Mouse (Mus musculus) heart, embryonic 16.5 days (tissue): Measurements from ENCODE around the gene Siah1a. TPM values are rescaled to one million over a fixed set of nuclear protein-coding genes. Genes with fewer than 3 reads are reported as not detected.

ENCODE experiments used
- ATAC-seq: fragments of 200-750 bp; cut with Nextera tagmentation; replicated peaks from 2 replicates; pipeline ENCODE4 v1.8.0; 2017; ENCODE audit warnings: moderate number of reproducible peaks; ENCODE audit not compliant: insufficient read depth, low FRiP score; ENCODE audit errors: extremely low read depth
- H3K27ac ChIP-seq: fragments of 300-500 bp; sonication (generic); 2 replicates; pipeline ENCODE4 v1.5.1; 2014; ENCODE audit warnings: mild to moderate bottlenecking, low read length, control low read depth, moderate library complexity
- H3K27me3 ChIP-seq: fragments of 300-500 bp; sonication (generic); 2 replicates; pipeline ENCODE4 v1.6.1; 2014; ENCODE audit warnings: low read length, mixed read lengths; ENCODE audit not compliant: control insufficient read depth, insufficient read depth
- H3K36me3 ChIP-seq: fragments of 300-500 bp; sonication (generic); 2 replicates; pipeline ENCODE4 v1.6.1; 2014; ENCODE audit not compliant: control insufficient read depth, insufficient read depth
- H3K4me1 ChIP-seq: fragments of 300-500 bp; sonication (generic); 2 replicates; pipeline ENCODE4 v1.6.1; 2014; ENCODE audit warnings: low read length, mixed read lengths; ENCODE audit not compliant: control insufficient read depth, insufficient read depth
- H3K4me2 ChIP-seq: fragments of 300-500 bp; sonication (generic); 2 replicates; pipeline ENCODE4 v1.6.1; 2014; ENCODE audit warnings: low read depth, mild to moderate bottlenecking, control low read depth, low read length
- H3K4me3 ChIP-seq: fragments of 300-500 bp; sonication (generic); 2 replicates; pipeline ENCODE4 v1.5.1; 2014; ENCODE audit warnings: mild to moderate bottlenecking, control low read depth, low read length
- H3K9ac ChIP-seq: fragments of 300-500 bp; sonication (generic); 2 replicates; pipeline ENCODE4 v1.6.1; 2014; ENCODE audit warnings: low read length, control low read depth
- H3K9me3 ChIP-seq: fragments of 300-500 bp; sonication (generic); replicated peaks from 2 replicates; pipeline ENCODE4 v1.6.1; 2016; ENCODE audit warnings: low read length; ENCODE audit not compliant: control insufficient read depth
- WGBS: fragments of 180-500 bp; shearing (Covaris S2); extraction: QIAGEN DNeasy Blood & Tissue Kit; methylation state at CpG from one replicate; pipeline ENCODE4 v1.1.7; 2014; 5-methylcytosine and 5-hydroxymethylcytosine counted together
- polyA plus RNA-seq: library from polyadenylated mRNA; unstranded; fragments of >200 nt; fragmentation: Nextera tagmentation; extraction: Ambion mirVana; gene quantifications from 2 replicates; pipeline ENCODE4 v1.2.1, GENCODE M21; 2015

Siah1a gene
- polyA plus RNA-seq, 1 experiment from 2014 or later, result 30.0 TPM

- H3K9me3 ChIP-seq, result no peaks in the 10 kb centered on the region
- ATAC-seq, result no peak
- H3K9ac ChIP-seq, result 0 out of 2 replicates have a peak overlapping the region, but pooled peaks have one; percentile 9
- 69% methylated on average over 1 of the region's 1 CpGs for WGBS
- H3K27me3 ChIP-seq, result no peaks in the 10 kb centered on the region
- H3K27ac ChIP-seq, result no peak overlapping the region
- H3K4me2 ChIP-seq, result no peak overlapping the region
- H3K36me3 ChIP-seq, result no peaks in the 10 kb centered on the region
- no peak overlapping the region for H3K4me3 ChIP-seq
- peaks cover 49% of the 10 kb centered on the region for H3K4me1 ChIP-seq
These were observed 10.8 kb downstream of the Siah1a start for GRCm38 (mm10) chr8:86734954-86735353.

- Histone ChIP-seq H3K4me1 (peaks cover 51% of the 10 kb centered on the region), H3K27me3 (no peaks in the 10 kb centered on the region), H3K27ac (no peak overlapping the region), H3K4me3 (no peak overlapping the region), H3K9ac (no peak overlapping the region), H3K36me3 (no peaks in the 10 kb centered on the region), H3K9me3 (no peaks in the 10 kb centered on the region), H3K4me2 (no peak overlapping the region)
- 31% methylated on average over 4 of the region's 4 CpGs for WGBS
- no peak for ATAC-seq
These were observed 11.6 kb downstream of the Siah1a start for GRCm38 (mm10) chr8:86734171-86734570.

- Histone ChIP-seq H3K4me3 (no peak overlapping the region), H3K9me3 (no peaks in the 10 kb centered on the region), H3K36me3 (no peaks in the 10 kb centered on the region), H3K4me1 (peaks cover 50% of the 10 kb centered on the region), H3K4me2 (no peak overlapping the region), H3K27ac (no peak overlapping the region), H3K9ac (no peak overlapping the region), H3K27me3 (no peaks in the 10 kb centered on the region)
- ATAC-seq, result no peak
- 84% methylated on average over 1 of the region's 1 CpGs for WGBS
These were observed 14.9 kb downstream of the Siah1a start for GRCm38 (mm10) chr8:86730860-86731259.

GRCm38 (mm10) chr8:86730303-86730702 is 15.4 kb downstream of the Siah1a start:
- WGBS, result 31% methylated on average over 3 of the region's 3 CpGs
- H3K27ac ChIP-seq, result no peak overlapping the region
- no peak overlapping the region for H3K9ac ChIP-seq
- no peaks in the 10 kb centered on the region for H3K9me3 ChIP-seq
- H3K36me3 ChIP-seq, result no peaks in the 10 kb centered on the region
- peaks cover 44% of the 10 kb centered on the region for H3K4me1 ChIP-seq
- no peak overlapping the region for H3K4me3 ChIP-seq
- ATAC-seq, result no peak
- no peaks in the 10 kb centered on the region for H3K27me3 ChIP-seq
- H3K4me2 ChIP-seq, result no peak overlapping the region

GRCm38 (mm10) chr8:86728224-86728950 is 17.3 kb downstream of the Siah1a start:
- no peak overlapping the region for H3K4me2 ChIP-seq
- ATAC-seq, result 0 out of 2 replicates have a peak, but pooled peaks have one; percentile 14
- peaks cover 31% of the 10 kb centered on the region for H3K4me1 ChIP-seq
- H3K9ac ChIP-seq, result no peak overlapping the region
- 53% methylated on average over 19 of the region's 19 CpGs for WGBS
- H3K9me3 ChIP-seq, result no peaks in the 10 kb centered on the region
- H3K4me3 ChIP-seq, result no peak overlapping the region
- H3K36me3 ChIP-seq, result no peaks in the 10 kb centered on the region
- peak overlapping the region; percentile 39 for H3K27ac ChIP-seq
- H3K27me3 ChIP-seq, result no peaks in the 10 kb centered on the region

- Histone ChIP-seq H3K9me3 (no peaks in the 10 kb centered on the region), H3K4me3 (no peak overlapping the region), H3K36me3 (peaks cover 6% of the 10 kb centered on the region; the same call in 1 of the 2 replicates), H3K9ac (no peak overlapping the region), H3K4me2 (no peak overlapping the region), H3K27ac (no peak overlapping the region), H3K27me3 (no peaks in the 10 kb centered on the region), H3K4me1 (peaks cover 31% of the 10 kb centered on the region)
- WGBS, result 77% methylated on average over 6 of the region's 6 CpGs
- ATAC-seq, result no peak
These were observed 18.8 kb downstream of the Siah1a start for GRCm38 (mm10) chr8:86726959-86727358.

- Histone ChIP-seq H3K27ac (no peak overlapping the region), H3K4me2 (no peak overlapping the region), H3K36me3 (peaks cover 11% of the 10 kb centered on the region), H3K4me3 (no peak overlapping the region), H3K27me3 (no peaks in the 10 kb centered on the region), H3K4me1 (no peaks in the 10 kb centered on the region), H3K9me3 (no peaks in the 10 kb centered on the region), H3K9ac (no peak overlapping the region)
- 87% methylated on average over 2 of the region's 2 CpGs for WGBS
- ATAC-seq, result no peak
These were observed 24.2 kb downstream of the Siah1a start for GRCm38 (mm10) chr8:86721490-86721889.

GRCm38 (mm10) chr8:86720756-86721459 is 24.8 kb downstream of the Siah1a start:
- H3K4me3 ChIP-seq, result no peak overlapping the region
- H3K9me3 ChIP-seq, result no peaks in the 10 kb centered on the region
- 92% methylated on average over 6 of the region's 6 CpGs for WGBS
- H3K4me1 ChIP-seq, result no peaks in the 10 kb centered on the region
- no peak for ATAC-seq
- no peak overlapping the region for H3K4me2 ChIP-seq
- no peak overlapping the region for H3K9ac ChIP-seq
- no peaks in the 10 kb centered on the region for H3K27me3 ChIP-seq
- H3K27ac ChIP-seq, result no peak overlapping the region
- H3K36me3 ChIP-seq, result peaks cover 11% of the 10 kb centered on the region

GRCm38 (mm10) chr8:86719368-86719767 is 26.4 kb downstream of the Siah1a start:
- Histone ChIP-seq H3K27ac (no peak overlapping the region), H3K9me3 (no peaks in the 10 kb centered on the region), H3K4me1 (no peaks in the 10 kb centered on the region), H3K27me3 (no peaks in the 10 kb centered on the region), H3K9ac (no peak overlapping the region), H3K4me2 (no peak overlapping the region), H3K4me3 (no peak overlapping the region), H3K36me3 (peaks cover 20% of the 10 kb centered on the region)
- 74% methylated on average over 1 of the region's 1 CpGs for WGBS
- ATAC-seq, result no peak
